Mouse (Mus musculus): Measurements from ENCODE around the gene Tbr1. TPM values are rescaled to one million over a fixed set of nuclear protein-coding genes. Genes with fewer than 3 reads are reported as not detected.
A peak's percentile ranks its signal among the peaks of the same experiment; 100 is the strongest.

The Tbr1 gene
- not detected in 2 replicates for polyA plus RNA-seq (2015; fragmentation: Nextera tagmentation; extraction: Ambion mirVana)

- 7% methylated on average over 11 of the region's 11 CpGs for WGBS (ENCODE audit: insufficient replicate concordance)
- peak; percentile 65; the same call in 1 of the 2 replicates for ATAC-seq (ENCODE audit: low read depth)
- no peak for DNase-seq
- no peak within 1 kb of the TSS for H3K9ac ChIP-seq
- peaks cover 12% of the 10 kb centered on the region for H3K36me3 ChIP-seq
- peaks cover 9% of the 10 kb centered on the region; the same call in 1 of the 2 replicates for H3K4me1 ChIP-seq (replicated peaks)
- no peaks in the 10 kb centered on the region for H3K9me3 ChIP-seq (replicated peaks)
- no peak within 1 kb of the TSS; the same call in 1 of the 2 replicates for H3K4me3 ChIP-seq (replicated peaks)
- peak within 1 kb of the TSS; percentile 13; the same call in 1 of the 2 replicates for H3K4me2 ChIP-seq
- peaks cover 69% of the 10 kb centered on the region for H3K27me3 ChIP-seq
- H3K27ac ChIP-seq: no peak within 1 kb of the TSS
These were observed at the start of gene Tbr1 for GRCm38 (mm10) chr2:61802656-61803251. TSS of gene Tbr1 (plus strand) at chr2:61802930.

DNA sequence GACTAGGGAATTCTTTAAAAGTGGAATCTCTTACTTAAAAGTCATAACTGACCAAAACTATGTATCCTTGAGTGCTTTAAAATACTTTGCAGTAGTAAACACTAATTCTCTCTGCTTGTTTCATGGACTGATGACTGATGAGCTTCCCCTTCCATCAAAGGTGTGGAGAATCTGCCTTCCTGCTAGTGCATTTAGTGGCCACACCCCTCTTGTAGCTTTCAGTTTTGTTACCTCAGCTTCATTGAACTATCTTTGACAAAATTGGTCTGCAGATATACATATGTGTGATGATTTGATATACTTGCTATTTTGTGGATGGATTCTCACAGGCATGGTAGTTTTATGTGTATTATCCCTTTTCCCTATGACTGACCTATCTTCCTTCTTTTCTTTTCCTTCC is 47.7 kb upstream of the Tbr1 start:
- H3K4me1 ChIP-seq (replicated peaks): peaks cover 21% of the 10 kb centered on the region
- H3K9me3 ChIP-seq (replicated peaks): no peaks in the 10 kb centered on the region
- ATAC-seq (ENCODE audit: low read depth): no peak
- no peak overlapping the region for H3K27ac ChIP-seq
- H3K4me3 ChIP-seq (replicated peaks): no peak overlapping the region
- no peak for DNase-seq
- no peaks in the 10 kb centered on the region for H3K27me3 ChIP-seq
- no peak overlapping the region for H3K9ac ChIP-seq
- no peaks in the 10 kb centered on the region for H3K36me3 ChIP-seq
- no peak overlapping the region for H3K4me2 ChIP-seq

DNA sequence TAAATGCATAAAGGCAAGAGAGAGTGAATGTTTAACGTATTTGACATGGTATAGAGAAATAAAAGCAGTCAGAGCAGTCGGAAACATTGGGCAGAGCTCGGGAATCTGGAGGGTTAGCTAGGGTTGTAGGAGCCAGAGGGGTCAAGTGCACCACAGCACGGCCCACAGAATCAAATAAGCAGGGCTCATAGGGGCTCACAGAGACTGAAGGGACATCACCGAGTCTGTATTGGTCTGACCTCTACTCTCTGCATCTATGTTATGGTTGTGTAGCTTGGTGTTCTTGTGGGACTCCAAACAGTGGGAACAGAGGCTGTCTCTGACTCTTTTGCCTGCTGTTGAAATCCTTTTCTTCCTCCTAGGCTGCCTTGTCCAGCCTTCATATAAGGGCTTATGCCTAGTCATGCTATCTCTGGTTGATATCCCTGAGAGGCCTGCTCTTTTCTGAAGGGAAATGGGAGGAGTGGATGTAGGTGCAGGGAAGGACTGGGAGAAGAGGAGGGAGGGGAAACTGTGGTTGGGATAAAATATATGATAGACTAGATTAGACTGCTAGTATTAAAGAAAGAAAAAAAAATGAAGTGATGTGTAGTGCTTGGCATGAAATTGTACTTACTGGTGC is 43.4 kb upstream of the Tbr1 start:
- H3K4me3 ChIP-seq (replicated peaks): no peak overlapping the region
- DNase-seq (peak; percentile 20), ATAC-seq (ENCODE audit: low read depth) (peak; percentile 81)
- no peaks in the 10 kb centered on the region for H3K9me3 ChIP-seq (replicated peaks)
- H3K4me1 ChIP-seq (replicated peaks): peaks cover 33% of the 10 kb centered on the region
- no peaks in the 10 kb centered on the region for H3K27me3 ChIP-seq
- H3K4me2 ChIP-seq: peak overlapping the region; percentile 33
- H3K27ac ChIP-seq: peak overlapping the region; percentile 83
- H3K36me3 ChIP-seq: peaks cover 10% of the 10 kb centered on the region; the same call in 1 of the 2 replicates
- WGBS (ENCODE audit: insufficient replicate concordance): 81% methylated on average over 5 of the region's 5 CpGs
- peak overlapping the region; percentile 43; the same call in 1 of the 2 replicates for H3K9ac ChIP-seq

DNA sequence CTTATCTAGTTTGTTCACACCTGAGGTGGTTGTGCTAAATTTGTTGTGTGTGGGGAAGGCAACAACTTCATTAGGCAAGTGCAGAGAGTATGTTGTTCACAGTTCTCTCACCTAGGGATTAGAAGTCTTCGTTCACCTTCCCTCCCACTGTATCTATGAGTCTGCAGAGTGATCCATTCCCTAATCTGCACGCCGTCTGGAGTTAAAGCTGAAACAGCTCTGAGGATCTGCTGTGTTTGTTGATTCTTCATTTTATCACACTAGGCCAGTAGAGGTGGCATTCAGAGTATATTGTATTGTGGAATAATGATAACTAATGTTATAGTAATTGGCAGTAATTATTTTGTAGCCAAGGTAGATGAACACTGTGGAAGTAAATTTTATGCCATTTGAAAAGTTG is 42.7 kb upstream of the Tbr1 start:
- Histone ChIP-seq H3K27me3 (no peaks in the 10 kb centered on the region), H3K9me3 (replicated peaks) (no peaks in the 10 kb centered on the region), H3K9ac (no peak overlapping the region), H3K4me1 (replicated peaks) (peaks cover 35% of the 10 kb centered on the region), H3K36me3 (peaks cover 15% of the 10 kb centered on the region), H3K27ac (peak overlapping the region; percentile 83), H3K4me2 (peak overlapping the region; percentile 33), H3K4me3 (replicated peaks) (no peak overlapping the region)
- WGBS (ENCODE audit: insufficient replicate concordance): 29% methylated on average over 3 of the region's 3 CpGs
- ATAC-seq (ENCODE audit: low read depth): peak; percentile 91
- DNase-seq: peak; percentile 55

- Histone ChIP-seq H3K9ac (no peak overlapping the region), H3K27ac (no peak overlapping the region), H3K36me3 (peaks cover 19% of the 10 kb centered on the region), H3K4me3 (replicated peaks) (no peak overlapping the region), H3K9me3 (replicated peaks) (no peaks in the 10 kb centered on the region), H3K4me2 (no peak overlapping the region), H3K4me1 (replicated peaks) (peaks cover 21% of the 10 kb centered on the region), H3K27me3 (no peaks in the 10 kb centered on the region)
- 67% methylated on average over 6 of the region's 6 CpGs for WGBS (ENCODE audit: insufficient replicate concordance)
- ATAC-seq (ENCODE audit: low read depth) (no peak), DNase-seq (no peak)
These were observed 38.1 kb upstream of the Tbr1 start for GRCm38 (mm10) chr2:61764470-61765105.

DNA sequence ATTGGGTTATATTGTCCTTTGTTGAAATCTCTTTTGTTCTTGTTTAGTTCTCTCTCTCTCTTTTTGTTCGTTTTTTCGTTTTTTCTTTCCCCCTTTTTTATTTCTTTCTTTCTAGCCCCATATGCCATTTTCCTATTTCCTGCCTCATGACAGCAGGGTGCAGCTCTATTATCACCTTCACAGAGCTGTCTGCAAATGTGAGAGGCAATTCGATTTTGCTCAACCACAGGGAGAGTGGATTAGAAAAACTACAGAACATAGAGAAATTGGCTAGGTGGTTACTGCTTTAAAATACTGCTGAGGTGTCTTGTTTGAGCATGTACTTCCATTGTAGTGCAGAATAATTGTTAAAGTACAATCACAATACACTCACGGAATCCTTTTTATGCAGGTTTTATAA is 37.2 kb upstream of the Tbr1 start:
- Histone ChIP-seq H3K36me3 (peaks cover 19% of the 10 kb centered on the region), H3K4me3 (replicated peaks) (no peak overlapping the region), H3K27me3 (no peaks in the 10 kb centered on the region), H3K4me1 (replicated peaks) (peaks cover 13% of the 10 kb centered on the region), H3K4me2 (no peak overlapping the region), H3K9ac (no peak overlapping the region), H3K27ac (no peak overlapping the region), H3K9me3 (replicated peaks) (no peaks in the 10 kb centered on the region)
- WGBS (ENCODE audit: insufficient replicate concordance): 67% methylated on average over 4 of the region's 4 CpGs
- ATAC-seq (ENCODE audit: low read depth) (no peak), DNase-seq (no peak)

DNA sequence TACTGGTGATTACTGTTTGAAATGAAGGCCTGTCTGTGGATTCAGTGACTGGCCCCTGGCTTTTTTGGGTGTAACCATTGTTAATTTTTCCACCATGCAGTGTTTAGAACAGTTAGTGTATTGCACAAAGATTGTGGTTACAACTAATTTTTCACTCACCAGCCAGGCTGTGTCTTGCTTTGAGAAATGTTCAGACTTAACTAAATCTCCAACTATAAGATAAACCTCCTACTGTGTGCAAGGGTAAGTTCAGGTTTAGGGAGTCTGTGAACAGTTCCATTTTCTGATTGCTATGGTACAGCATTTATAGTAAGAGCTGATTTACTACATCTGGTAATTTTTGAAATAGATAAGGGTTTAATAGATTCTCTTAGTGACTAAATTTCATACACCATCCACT is 21.9 kb upstream of the Tbr1 start:
- H3K4me2 ChIP-seq: no peak overlapping the region
- no peak for ATAC-seq (ENCODE audit: low read depth)
- H3K36me3 ChIP-seq: peaks cover 19% of the 10 kb centered on the region
- no peak overlapping the region for H3K27ac ChIP-seq
- no peaks in the 10 kb centered on the region for H3K4me1 ChIP-seq (replicated peaks)
- H3K9ac ChIP-seq: no peak overlapping the region
- DNase-seq: no peak
- no peaks in the 10 kb centered on the region for H3K9me3 ChIP-seq (replicated peaks)
- no peak overlapping the region for H3K4me3 ChIP-seq (replicated peaks)
- no peaks in the 10 kb centered on the region for H3K27me3 ChIP-seq

GRCm38 (mm10) chr2:61794960-61795359 is 7.8 kb upstream of the Tbr1 start:
- no peak overlapping the region for H3K9ac ChIP-seq
- WGBS (ENCODE audit: insufficient replicate concordance): 86% methylated on average over 5 of the region's 5 CpGs
- H3K9me3 ChIP-seq (replicated peaks): no peaks in the 10 kb centered on the region
- ATAC-seq (ENCODE audit: low read depth) (no peak), DNase-seq (no peak)
- H3K36me3 ChIP-seq: peaks cover 13% of the 10 kb centered on the region
- H3K4me3 ChIP-seq (replicated peaks): no peak overlapping the region
- H3K4me2 ChIP-seq: no peak overlapping the region
- H3K27ac ChIP-seq: no peak overlapping the region
- no peaks in the 10 kb centered on the region for H3K27me3 ChIP-seq
- H3K4me1 ChIP-seq (replicated peaks): no peaks in the 10 kb centered on the region

- Histone ChIP-seq H3K36me3 (peaks cover 13% of the 10 kb centered on the region), H3K4me1 (replicated peaks) (no peaks in the 10 kb centered on the region), H3K4me3 (replicated peaks) (no peak overlapping the region), H3K9ac (no peak overlapping the region), H3K27me3 (peaks cover 22% of the 10 kb centered on the region), H3K4me2 (no peak overlapping the region), H3K9me3 (replicated peaks) (no peaks in the 10 kb centered on the region), H3K27ac (no peak overlapping the region)
- ATAC-seq (ENCODE audit: low read depth): no peak
- no peak for DNase-seq
- 95% methylated on average over 1 of the region's 1 CpGs for WGBS (ENCODE audit: insufficient replicate concordance)
These were observed 4.7 kb upstream of the Tbr1 start for GRCm38 (mm10) chr2:61798048-61798447.

GRCm38 (mm10) chr2:61803443-61804367 is 975 bp downstream of the Tbr1 start:
- H3K4me1 ChIP-seq (replicated peaks): peaks cover 9% of the 10 kb centered on the region; the same call in 1 of the 2 replicates
- DNase-seq (no peak), ATAC-seq (ENCODE audit: low read depth) (no peak; the same call in 1 of the 2 replicates)
- peak overlapping the region; percentile 13; the same call in 1 of the 2 replicates for H3K4me2 ChIP-seq
- no peaks in the 10 kb centered on the region for H3K9me3 ChIP-seq (replicated peaks)
- H3K27ac ChIP-seq: no peak overlapping the region
- no peak overlapping the region for H3K9ac ChIP-seq
- H3K27me3 ChIP-seq: peaks cover 78% of the 10 kb centered on the region
- H3K4me3 ChIP-seq (replicated peaks): no peak overlapping the region; the same call in 1 of the 2 replicates
- WGBS (ENCODE audit: insufficient replicate concordance): 3% methylated on average over 29 of the region's 29 CpGs
- H3K36me3 ChIP-seq: peaks cover 9% of the 10 kb centered on the region

- WGBS (ENCODE audit: insufficient replicate concordance): 5% methylated on average over 10 of the region's 10 CpGs
- no peak for DNase-seq
These were observed 1.7 kb downstream of the Tbr1 start for GRCm38 (mm10) chr2:61804382-61804840.

More at GRCm38 (mm10) chr2:61804382-61804840, 1.7 kb downstream of the Tbr1 start:
- peaks cover 9% of the 10 kb centered on the region for H3K36me3 ChIP-seq
- peaks cover 85% of the 10 kb centered on the region for H3K27me3 ChIP-seq
- H3K9me3 ChIP-seq (replicated peaks): no peaks in the 10 kb centered on the region
- no peak for ATAC-seq (ENCODE audit: low read depth)
- H3K4me3 ChIP-seq (replicated peaks): no peak overlapping the region
- H3K9ac ChIP-seq: no peak overlapping the region
- peaks cover 9% of the 10 kb centered on the region; the same call in 1 of the 2 replicates for H3K4me1 ChIP-seq (replicated peaks)
- H3K4me2 ChIP-seq: no peak overlapping the region
- no peak overlapping the region for H3K27ac ChIP-seq
